Mouse (Mus musculus) frontal cortex, adult (tissue): ENCODE data around the gene D17Wsu92e.

ENCODE experiments used
- ATAC-seq: cut with Nextera tagmentation; 2 replicates; pipeline ENCODE4 v1.9.2; 2017; ENCODE audit warnings: mild to moderate bottlenecking, moderate library complexity, mixed read lengths; ENCODE audit not compliant: low TSS enrichment

D17Wsu92e gene

GRCm38 (mm10) chr17:27790976-27791375 is 29.5 kb downstream of the D17Wsu92e start:
- peak; percentile 76; the same call in 1 of the 2 replicates for ATAC-seq

DNA sequence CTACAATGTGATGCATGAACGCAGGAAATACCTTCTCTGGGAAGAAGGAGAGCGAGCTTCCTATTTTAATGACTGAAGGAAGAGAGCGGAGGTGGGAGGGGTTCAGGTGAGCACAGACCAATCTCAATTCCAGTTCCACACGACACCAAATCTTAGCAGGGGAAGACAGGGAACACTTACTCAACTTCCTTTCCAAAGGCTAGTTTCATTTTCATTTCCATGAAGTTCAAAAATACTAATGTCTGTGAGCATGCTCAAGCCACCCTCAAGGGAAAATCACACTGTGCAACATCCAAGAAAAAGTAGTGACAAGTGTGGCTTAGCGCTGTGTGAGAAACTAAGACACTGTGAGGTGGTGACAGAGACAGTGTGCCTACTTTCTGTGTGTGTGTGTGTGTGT is 30.4 kb downstream of the D17Wsu92e start:
- 0 out of 2 replicates have a peak, but pooled peaks have one; percentile 20 for ATAC-seq

GRCm38 (mm10) chr17:27788456-27789172 is 31.8 kb downstream of the D17Wsu92e start:
- no peak for ATAC-seq

DNA sequence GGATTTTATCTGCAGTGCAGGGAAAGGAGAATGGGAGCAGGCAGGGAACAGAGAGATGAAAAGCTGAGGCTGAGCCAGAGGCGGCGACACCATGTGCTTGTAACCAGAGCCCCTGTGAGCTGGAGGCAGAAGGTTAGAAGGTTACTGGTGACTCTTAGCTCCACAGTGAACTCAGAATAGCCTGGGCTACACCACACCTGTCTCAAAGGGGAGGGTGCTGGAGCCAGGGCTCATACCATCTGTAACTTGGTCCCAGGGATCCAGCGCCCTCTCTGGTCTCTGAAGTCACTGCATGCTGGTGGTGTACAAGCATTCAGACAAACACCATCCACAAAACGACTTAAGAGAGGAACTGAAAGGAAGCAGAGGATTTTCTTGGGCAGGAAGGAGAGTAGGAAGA is 36.9 kb downstream of the D17Wsu92e start:
- ATAC-seq: no peak

DNA sequence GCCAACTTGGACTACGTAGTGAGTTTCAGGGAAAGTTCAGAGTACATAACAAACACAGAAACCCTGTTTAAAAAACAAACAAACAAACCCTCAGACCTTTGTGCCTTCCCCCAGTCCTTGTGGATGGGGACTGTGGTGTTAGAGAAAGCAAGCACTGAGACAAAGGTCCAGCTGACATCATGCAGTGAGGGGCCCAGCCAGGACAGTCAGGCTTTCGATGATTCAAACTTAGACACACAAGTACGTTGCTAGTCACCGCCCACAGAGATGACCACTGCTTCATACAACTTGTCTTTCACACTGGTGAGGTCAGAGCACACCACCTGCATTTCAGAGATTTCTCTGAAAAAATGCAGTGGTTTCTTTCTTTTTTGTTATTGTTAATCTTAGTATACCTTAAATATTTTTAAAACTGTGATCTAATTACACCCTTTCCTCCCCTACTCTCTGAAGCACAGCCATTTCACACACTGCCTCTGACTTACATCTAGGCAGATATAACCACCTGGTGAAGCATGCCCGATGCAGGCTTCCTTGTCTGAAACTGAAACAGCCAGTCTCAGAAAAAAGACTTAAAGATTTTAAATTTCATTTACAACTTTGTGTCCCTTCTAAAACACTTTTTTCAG is 39.3 kb downstream of the D17Wsu92e start:
- no peak for ATAC-seq

DNA sequence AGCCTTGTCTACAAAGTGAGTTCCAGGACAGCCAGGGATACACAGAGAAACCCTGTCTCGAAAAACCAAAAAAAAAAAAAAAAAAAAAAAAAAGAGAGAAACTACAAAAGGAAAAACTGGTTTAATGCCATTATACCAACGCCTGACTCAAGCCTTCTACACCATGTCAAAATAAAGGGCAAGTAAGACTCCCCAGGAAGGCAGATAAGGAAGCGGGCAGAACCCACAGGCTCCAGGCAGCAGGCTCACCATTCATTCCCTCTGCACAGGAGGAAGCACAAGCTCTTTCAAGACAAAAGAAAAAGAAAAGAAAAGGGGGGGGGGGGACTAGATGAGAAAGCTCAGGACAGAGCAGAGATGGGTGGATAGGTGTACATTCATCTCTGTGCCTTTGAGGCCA is 40.7 kb downstream of the D17Wsu92e start:
- no peak for ATAC-seq

DNA sequence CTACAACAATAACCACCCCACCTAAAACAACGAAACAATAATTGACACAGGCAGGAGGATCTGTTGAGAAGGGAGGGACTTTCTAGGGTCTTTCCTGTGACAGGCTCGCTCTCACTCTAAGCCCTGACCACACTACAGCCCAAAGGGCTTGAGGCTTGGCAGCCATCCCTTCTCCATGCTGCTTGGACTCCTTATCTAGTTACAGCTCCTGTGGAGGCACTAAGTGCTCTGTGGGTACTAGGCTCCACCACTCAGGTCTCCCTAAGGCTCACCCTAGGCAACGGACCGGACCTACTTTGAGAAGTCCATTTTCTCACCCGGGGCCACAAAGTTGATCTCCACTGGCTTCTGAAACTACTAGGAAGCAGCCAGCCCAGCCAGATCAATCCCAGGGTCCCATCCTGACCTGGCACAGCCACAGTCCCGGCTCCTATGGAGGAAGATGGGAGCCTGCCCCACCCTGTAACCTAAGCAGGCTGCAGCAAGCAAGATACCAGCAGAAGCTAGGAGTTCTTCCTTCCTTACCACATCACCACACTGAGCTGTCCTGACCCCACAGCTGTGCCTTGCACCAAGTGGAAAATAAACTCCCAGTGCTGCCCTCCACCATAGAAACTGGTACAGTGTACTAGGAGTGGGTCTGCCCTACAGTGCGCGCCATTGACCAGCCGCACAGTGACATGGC is 41.6 kb downstream of the D17Wsu92e start:
- no peak for ATAC-seq

DNA sequence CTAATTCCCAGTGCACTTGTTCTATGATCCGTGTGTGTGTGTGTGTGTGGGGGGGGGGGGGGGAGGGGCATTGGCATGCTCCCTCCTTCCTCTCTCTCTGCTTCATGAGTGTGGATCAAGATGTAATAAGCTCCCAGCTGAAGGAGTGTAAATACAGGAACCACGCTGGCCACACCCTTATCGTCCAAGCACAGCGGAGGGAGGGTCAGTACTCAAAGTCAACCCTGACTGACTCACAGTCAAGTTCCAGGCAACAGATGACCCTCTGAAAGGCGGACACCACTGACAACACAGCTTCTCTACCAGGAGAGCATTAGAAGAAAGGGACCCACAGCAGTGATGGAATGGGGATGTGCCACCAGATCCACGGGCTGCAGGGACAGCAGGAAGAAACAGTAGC is 42.6 kb downstream of the D17Wsu92e start:
- no peak for ATAC-seq

DNA sequence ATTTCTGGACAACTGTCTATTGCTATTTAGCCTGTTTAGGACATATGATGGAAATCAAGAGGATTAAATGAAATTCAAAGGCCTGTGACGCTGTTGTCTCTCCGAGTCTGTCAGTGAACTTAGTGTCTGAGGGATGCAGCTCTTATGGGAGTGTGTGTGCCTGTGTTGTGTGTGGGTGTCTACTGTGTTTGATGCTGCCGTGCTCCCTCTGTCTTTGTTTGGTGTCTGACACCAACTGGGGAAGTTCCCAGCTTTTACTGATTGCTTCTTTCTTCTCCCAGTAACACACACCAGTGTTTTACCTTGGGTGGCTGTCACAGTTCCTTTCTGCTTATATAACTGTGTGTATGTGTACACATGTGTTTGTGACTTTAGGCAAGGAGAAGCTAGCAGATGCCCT is 46.2 kb downstream of the D17Wsu92e start:
- ATAC-seq: 0 out of 2 replicates have a peak, but pooled peaks have one; percentile 29

DNA sequence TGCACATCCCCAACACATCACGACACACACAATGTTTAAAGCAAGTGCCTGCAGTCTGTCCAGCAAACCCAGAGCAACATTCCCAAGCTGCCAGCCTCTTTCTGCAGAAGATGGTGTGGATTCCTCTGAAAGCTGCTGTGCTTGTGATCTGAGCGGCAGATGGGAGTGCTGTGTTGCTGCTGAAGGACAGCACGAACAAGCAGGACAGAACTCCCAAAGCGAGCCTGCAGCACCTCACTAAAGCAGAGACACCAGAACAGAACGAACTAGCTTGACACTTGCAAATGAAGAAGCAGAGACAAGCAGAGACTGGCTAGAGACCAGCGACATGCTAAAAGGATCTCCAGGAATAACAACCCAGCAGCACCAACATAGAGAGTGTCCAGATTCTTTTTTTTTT is 48.8 kb downstream of the D17Wsu92e start:
- ATAC-seq: peak; percentile 60

GRCm38 (mm10) chr17:27768817-27769542 is 51.5 kb downstream of the D17Wsu92e start:
- ATAC-seq: peak; percentile 28

DNA sequence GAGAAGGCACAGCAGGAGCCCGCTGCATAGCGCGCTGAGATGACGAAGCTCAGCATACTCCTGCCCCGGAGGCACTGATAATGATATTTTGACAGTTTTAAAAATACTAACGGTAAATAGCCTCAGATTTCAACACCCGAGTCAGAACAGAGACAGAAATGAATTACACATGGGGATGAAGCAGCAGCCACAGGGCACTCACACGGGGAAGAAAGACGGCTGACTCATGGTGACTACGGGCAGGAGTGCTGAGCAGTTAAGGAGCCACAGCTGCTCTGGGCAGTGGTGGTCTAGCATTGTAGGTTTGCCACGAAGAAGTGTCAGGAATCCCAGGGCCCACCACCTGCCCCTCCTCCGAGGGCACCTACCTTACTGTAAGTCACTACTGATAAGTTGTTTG is 52.9 kb downstream of the D17Wsu92e start:
- no peak for ATAC-seq

GRCm38 (mm10) chr17:27767120-27767519 is 53.3 kb downstream of the D17Wsu92e start:
- peak; percentile 53 for ATAC-seq

GRCm38 (mm10) chr17:27765066-27765465 is 55.4 kb downstream of the D17Wsu92e start:
- no peak for ATAC-seq

- no peak for ATAC-seq
Measured at GRCm38 (mm10) chr17:27764453-27764852, 56.0 kb downstream of the D17Wsu92e start.

GRCm38 (mm10) chr17:27762884-27763283 is 57.6 kb downstream of the D17Wsu92e start:
- ATAC-seq: peak; percentile 42

- peak; percentile 84 for ATAC-seq
Measured at GRCm38 (mm10) chr17:27761639-27762336, 58.7 kb downstream of the D17Wsu92e start.

DNA sequence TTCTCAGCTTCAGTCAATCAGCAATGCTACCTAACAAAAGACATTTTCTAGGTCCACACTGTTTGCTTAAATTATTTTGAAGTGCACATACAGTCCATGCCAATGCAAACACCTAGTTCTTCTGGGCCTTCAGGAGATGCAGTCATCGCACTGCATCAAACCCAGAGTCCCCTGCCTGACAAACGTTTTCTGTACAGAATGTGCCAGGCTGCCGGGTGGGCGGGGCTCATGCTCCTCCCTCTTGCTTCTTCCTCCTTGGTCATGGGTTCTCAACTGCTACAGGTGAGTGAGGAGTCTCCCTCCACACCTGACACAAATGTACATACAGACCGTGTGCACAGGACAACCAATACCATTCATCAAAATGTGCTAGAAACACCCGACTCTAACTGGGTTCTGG is 60.3 kb downstream of the D17Wsu92e start:
- no peak for ATAC-seq

DNA sequence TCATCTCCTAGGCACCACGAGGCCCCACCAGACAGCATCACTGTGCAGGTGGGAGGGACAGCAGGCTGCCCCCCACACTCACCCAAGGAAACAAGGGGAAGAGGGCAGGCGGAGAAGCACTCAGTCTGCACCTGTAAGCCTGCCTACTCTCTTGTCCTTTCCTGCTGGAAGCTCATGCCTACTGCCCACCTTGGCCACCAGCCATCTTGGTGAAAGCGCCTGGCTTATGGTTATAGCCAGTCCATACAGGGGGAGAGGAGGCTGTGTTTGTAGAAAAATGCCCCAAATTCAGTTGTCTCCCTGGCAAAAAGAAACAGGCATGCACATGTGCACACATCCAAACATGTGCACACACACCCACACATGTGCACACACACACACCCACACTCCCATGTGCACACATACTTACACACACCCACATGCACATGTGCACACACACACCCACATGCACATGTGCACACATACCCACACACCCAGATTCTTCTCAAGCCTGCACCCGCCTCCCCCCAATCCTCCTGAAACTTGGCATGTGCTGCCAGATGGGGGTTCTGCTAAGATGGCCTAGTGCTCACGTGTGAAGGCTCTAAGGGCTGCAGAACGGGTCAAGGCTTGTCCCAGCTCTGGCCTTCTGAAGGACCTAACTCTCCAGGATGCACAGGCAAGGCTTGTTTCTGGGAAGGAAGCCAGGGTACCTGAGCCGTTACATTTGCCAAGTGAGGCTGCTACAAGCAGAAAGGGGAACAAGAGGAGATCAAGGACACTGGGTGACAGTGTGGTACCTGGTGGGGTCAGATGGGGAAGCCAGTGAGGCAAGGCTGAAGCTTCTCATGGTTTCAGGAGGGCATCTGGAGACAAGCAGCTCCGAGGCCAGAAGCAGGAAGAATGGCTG is 68.9 kb downstream of the D17Wsu92e start:
- ATAC-seq: no peak

DNA sequence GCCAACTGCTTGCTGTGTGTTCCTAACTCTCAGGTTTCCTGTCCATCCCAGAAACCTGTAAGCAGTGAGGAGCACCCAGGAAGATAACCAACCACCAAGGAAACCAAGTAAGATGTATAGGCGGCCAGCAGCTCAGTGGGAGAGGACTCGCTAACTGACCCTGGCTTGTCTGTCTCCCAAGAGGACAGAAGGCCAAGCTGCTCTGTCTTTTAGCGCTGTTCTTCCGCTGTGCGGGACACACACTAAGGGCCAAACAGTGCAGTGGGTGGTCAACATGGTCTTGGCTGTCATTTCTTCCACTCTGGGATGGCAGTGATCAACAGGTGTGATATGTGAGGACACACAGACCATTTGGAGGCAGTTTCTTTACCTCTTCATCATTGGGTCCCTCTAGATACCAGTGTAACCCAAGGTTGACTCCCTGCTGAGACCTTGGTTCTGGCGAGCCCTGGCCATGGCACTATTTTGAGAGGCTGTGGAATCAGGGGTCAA is 70.0 kb downstream of the D17Wsu92e start:
- ATAC-seq: no peak
